Mouse (Mus musculus): Measurements from ENCODE around the gene Rnf2.

Rnf2 gene

GRCm38 (mm10) chr1:151500531-151501361 is at the start of gene Rnf2:
Gene Rnf2, minus strand, starts transcription at chr1:151500955.
- DNase-seq (ENCODE audit: low spot score): peak; percentile 93

GRCm38 (mm10) chr1:151549794-151550193 is 49.0 kb upstream of the Rnf2 start:
- DNase-seq (ENCODE audit: low spot score): no peak

GRCm38 (mm10) chr1:151548896-151549610 is 48.3 kb upstream of the Rnf2 start:
- DNase-seq (ENCODE audit: low spot score): peak; percentile 14

DNA sequence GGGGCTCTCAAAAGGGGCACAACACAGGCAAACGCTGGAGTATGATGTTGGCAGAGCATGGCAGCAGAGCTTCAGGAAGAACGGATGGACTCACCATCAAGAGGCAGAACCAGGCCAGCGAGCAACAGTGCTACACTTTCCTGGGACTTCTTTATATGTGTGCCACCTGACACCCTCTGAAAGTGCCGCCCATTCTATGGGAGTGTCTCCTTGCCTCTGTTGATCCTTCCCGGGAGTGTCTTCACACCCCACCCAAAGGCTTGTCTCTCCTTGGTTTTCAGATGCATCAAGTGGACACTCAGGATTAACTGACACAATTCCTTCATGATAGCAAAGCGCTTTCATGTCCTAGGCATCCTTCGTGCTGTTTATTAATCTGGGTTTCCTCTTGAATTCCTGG is 44.8 kb upstream of the Rnf2 start:
- DNase-seq (ENCODE audit: low spot score): no peak

DNA sequence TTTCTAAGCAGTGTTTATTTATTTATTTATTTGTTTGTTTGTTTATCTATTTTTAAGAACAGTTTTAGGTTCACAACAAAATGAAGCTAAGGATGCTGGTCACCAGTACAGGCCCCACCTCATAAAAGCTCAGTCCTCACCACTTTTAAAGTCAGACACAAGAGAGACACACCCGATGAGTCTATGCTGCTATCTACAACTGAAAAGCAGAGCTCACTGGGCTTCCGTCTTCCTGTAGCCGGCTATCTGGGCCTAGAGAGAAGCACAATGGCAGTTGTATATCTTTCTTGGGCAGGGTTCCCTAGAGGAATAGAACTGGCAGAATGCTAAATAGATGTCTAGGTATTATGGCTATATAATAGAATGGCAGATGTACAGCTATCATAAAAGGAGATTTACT is 43.8 kb upstream of the Rnf2 start:
- DNase-seq (ENCODE audit: low spot score): no peak

GRCm38 (mm10) chr1:151543796-151544477 is 43.2 kb upstream of the Rnf2 start:
- no peak for DNase-seq (ENCODE audit: low spot score)

GRCm38 (mm10) chr1:151526701-151527100 is 25.9 kb upstream of the Rnf2 start:
- DNase-seq (ENCODE audit: low spot score): no peak

DNA sequence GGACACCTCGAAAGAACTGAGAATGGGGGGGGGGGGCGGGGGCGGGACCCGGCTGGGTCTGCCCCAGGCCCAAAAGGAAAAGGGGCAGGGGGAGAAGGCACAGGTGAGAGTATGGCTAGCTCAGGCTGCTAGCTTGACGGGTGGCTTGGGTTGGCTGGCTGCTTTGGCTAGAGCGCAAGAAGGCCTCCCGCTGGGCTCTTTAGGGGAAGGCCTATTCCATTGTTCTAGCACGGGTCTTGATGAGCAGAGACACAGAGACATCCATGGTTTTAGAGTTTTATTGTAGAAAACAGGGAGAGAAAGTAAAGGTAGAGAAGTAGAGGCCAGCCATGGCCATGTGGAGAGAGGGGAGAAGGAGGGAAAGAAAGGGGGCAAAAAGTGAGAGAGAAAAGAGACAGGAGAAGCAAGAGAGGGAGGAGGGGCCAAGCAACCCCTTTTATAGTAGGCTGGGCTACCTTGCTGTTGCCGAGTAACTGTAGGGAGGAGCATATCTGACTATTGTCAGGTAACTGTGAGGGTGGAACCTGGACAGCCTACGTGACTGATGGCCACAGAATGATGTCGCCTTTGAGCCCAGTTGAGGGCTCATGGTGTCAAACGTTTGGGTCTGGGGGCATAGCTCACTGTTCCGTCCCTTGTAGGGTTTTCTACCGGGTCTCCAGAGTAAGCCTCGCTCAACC is 17.0 kb upstream of the Rnf2 start:
- no peak for DNase-seq (ENCODE audit: low spot score)

GRCm38 (mm10) chr1:151516871-151517270 is 16.1 kb upstream of the Rnf2 start:
- DNase-seq (ENCODE audit: low spot score): no peak

- no peak for DNase-seq (ENCODE audit: low spot score)
Observed at GRCm38 (mm10) chr1:151515733-151516132, 15.0 kb upstream of the Rnf2 start.

GRCm38 (mm10) chr1:151514119-151514518 is 13.4 kb upstream of the Rnf2 start:
- DNase-seq (ENCODE audit: low spot score): no peak

DNA sequence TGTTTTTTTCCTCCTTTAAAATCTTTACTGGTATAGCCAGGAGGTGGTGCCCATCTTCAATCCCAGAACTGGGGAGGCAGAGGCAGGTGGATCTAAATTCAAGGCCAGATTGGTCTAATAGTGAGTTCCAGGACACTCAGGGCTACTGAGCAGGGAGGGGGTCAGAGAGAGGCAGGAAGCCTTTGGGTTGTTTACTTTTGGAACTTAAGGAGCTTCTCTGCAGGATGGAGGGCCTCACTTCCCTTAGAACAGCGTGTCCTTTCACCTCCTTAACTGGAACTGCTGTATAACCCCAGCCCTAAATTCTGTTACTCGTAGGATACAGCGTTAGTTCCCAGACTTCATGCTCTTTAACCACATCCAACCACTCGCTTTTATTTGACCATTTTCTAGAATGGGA is 10.1 kb upstream of the Rnf2 start:
- DNase-seq (ENCODE audit: low spot score): no peak

GRCm38 (mm10) chr1:151499815-151500501 is 797 bp downstream of the Rnf2 start:
- peak; percentile 56 for DNase-seq (ENCODE audit: low spot score)

- DNase-seq (ENCODE audit: low spot score): no peak
Observed at GRCm38 (mm10) chr1:151498381-151498780, 2.4 kb downstream of the Rnf2 start.

GRCm38 (mm10) chr1:151497942-151498341 is 2.8 kb downstream of the Rnf2 start:
- DNase-seq (ENCODE audit: low spot score): no peak

DNA sequence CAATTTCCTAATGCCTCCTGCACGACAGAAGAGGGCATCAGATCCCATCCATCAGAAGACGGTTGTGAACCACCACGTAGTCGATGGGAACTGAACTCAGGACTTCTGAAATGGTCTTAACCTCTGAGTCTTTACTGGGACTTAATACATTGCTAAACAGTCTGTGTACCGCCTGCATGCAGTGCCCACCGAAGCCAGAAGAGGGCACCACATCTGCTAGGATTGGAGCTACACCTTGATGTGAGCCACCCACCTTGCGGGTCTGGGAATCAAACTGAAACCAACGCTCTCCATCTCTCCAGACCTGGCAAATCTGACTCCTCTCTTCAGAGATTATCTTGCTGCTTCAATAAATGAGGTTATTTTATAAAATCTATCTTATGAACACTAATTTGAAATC is 3.7 kb downstream of the Rnf2 start:
- peak; percentile 49 for DNase-seq (ENCODE audit: low spot score)

GRCm38 (mm10) chr1:151495635-151496285 is 5.0 kb downstream of the Rnf2 start:
- DNase-seq (ENCODE audit: low spot score): no peak

DNA sequence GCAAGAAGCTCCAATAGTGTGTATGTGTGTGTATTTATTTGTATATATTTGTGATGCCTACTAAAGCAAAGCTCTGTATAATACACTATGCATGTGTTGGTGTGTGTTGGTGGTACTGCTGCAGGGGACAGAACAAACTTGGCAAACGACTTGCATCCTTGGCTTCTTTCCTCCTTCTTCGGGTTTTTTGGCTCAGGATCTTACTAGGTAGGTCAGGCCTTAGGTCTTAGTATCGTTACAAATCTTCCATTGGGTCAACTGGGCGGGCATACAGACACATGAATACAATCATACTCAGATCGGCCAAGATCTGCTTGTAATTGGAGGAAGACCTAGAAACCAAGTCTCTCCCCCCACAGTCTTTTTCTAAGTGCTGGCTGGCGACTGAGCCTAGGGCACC is 6.0 kb downstream of the Rnf2 start:
- no peak for DNase-seq (ENCODE audit: low spot score)

- DNase-seq (ENCODE audit: low spot score): no peak
Observed at GRCm38 (mm10) chr1:151493826-151494225, 6.9 kb downstream of the Rnf2 start.

DNA sequence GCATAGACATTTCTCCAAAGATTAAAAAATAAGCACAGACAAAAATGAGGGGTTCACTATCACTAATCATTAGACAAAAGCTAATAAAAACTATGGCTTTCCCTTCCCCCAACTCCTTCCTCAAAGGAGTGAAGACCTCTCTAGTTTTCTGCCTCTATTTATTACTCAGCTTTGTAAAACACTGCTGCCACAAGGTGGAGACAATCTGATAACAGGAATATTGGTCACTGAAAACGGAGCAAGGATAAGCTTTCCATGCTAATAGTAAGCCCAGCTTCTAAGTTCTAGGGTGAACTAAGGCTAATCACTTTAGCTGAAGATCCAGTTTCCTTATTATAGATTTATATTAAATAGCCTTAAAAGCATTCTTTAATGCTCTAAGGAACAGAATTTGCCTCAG is 8.3 kb downstream of the Rnf2 start:
- no peak for DNase-seq (ENCODE audit: low spot score)

- peak; percentile 10 for DNase-seq (ENCODE audit: low spot score)
Observed at GRCm38 (mm10) chr1:151489806-151490205, 10.9 kb downstream of the Rnf2 start.
